Mouse (Mus musculus) testis, adult 2 months (tissue): ENCODE data around the gene Atg2a. TPM values are rescaled to one million over a fixed set of nuclear protein-coding genes. Genes with fewer than 3 reads are reported as not detected.
"Not testable (repeated sequence)": the region's sequence is repeated elsewhere in the genome, so short reads cannot be mapped to it uniquely, and the experiment has no call there.

ENCODE experiments used
- H3K27ac ChIP-seq: fragments of 200-500 bp; 2 replicates; pipeline ENCODE4 v1.5.1; 2012; ENCODE audit warnings: low read depth, low read length; ENCODE audit not compliant: control insufficient read depth, insufficient read depth
- H3K27me3 ChIP-seq: fragments of 200-500 bp; 2 replicates; pipeline ENCODE4 v1.6.1; 2012; ENCODE audit warnings: mild to moderate bottlenecking, low read length, moderate library complexity; ENCODE audit not compliant: control insufficient read depth, insufficient read depth
- H3K36me3 ChIP-seq: fragments of 200-500 bp; 2 replicates; pipeline ENCODE4 v1.6.1; 2012; ENCODE audit warnings: mild to moderate bottlenecking, low read length; ENCODE audit not compliant: control insufficient read depth, insufficient read depth
- H3K4me1 ChIP-seq: fragments of 200-500 bp; 2 replicates; pipeline ENCODE4 v1.6.1; 2012; ENCODE audit warnings: low read length; ENCODE audit not compliant: control insufficient read depth, insufficient read depth
- H3K4me3 ChIP-seq: fragments of 200-500 bp; 2 replicates; pipeline ENCODE4 v1.5.1; 2012; ENCODE audit warnings: low read depth, mild to moderate bottlenecking, low read length, moderate library complexity, mixed read lengths; ENCODE audit not compliant: control insufficient read depth
- CTCF ChIP-seq: fragments of 200-500 bp; IDR thresholded peaks from 2 replicates; pipeline ENCODE4 v1.5.1; 2012; ENCODE audit warnings: low read depth, mild to moderate bottlenecking, inconsistent platforms, low read length, moderate library complexity; ENCODE audit not compliant: control insufficient read depth, insufficient read depth, insufficient replicate concordance
- POLR2A ChIP-seq: fragments of 200-500 bp; IDR thresholded peaks from 2 replicates; pipeline ENCODE4 v1.6.1; 2012; ENCODE audit warnings: low read depth, mild to moderate bottlenecking, inconsistent platforms, low read length, moderate library complexity; ENCODE audit not compliant: control insufficient read depth
- polyA plus RNA-seq: library from polyadenylated mRNA; depleted of rRNA; stranded (reverse); fragments of >200 nt; gene quantifications from 2 replicates; pipeline ENCODE4 v1.2.3, GENCODE M21; 2012; rRNA removed

The Atg2a gene
- polyA plus RNA-seq, 1 experiment, result 40.5 TPM

- H3K4me3 ChIP-seq, result peak overlapping the region; percentile 89
- H3K27ac ChIP-seq, result peak overlapping the region; percentile 25; the same call in 1 of the 2 replicates
Measured at GRCm38 (mm10) chr19:6306586-6306985, 65.1 kb downstream of the Atg2a start.

GRCm38 (mm10) chr19:6307733-6308531 lies 66.5 kb downstream of the Atg2a start:
- Histone ChIP-seq H3K4me1 (peaks cover 9% of the 10 kb centered on the region), H3K27me3 (no peaks in the 10 kb centered on the region), H3K27ac (no peak overlapping the region), H3K36me3 (no peaks in the 10 kb centered on the region), H3K4me3 (no peak overlapping the region)
- TF ChIP-seq POLR2A (no peak), CTCF (no peak)

More at GRCm38 (mm10) chr19:6306586-6306985, 65.1 kb downstream of the Atg2a start:
- no peaks in the 10 kb centered on the region for H3K27me3 ChIP-seq
- peaks cover 9% of the 10 kb centered on the region for H3K4me1 ChIP-seq
- H3K36me3 ChIP-seq, result no peaks in the 10 kb centered on the region
- TF ChIP-seq CTCF (peak; percentile 77), POLR2A (no peak)

- Histone ChIP-seq H3K27me3 (no peaks in the 10 kb centered on the region), H3K36me3 (no peaks in the 10 kb centered on the region; the same call in 1 of the 2 replicates)
- no peak for TF ChIP-seq POLR2A
- TF ChIP-seq CTCF, result no peak
Measured at GRCm38 (mm10) chr19:6310181-6310580, 68.7 kb downstream of the Atg2a start.

DNA sequence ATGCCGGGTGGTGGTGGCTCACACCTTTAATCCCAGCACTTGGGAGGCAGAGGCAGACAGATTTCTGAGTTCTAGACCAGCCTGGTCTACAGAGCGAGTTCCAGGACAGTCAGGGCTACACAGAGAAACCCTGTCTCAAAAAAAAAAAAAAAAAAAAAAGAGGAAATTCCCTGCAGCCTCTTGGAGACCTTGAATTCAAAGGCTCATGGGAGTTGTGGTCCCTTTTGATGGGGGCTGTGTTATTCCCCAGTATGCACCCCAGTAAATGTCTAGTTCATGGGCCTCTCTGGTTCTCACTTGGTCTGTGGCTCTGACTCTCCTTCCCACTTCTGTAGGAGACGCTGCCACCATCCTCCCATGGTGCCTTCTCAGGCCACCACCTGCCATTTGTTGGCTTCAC lies 70.3 kb downstream of the Atg2a start:
- not testable (repeated sequence) for H3K27me3 ChIP-seq, H3K27ac ChIP-seq, H3K36me3 ChIP-seq, H3K4me3 ChIP-seq, H3K4me1 ChIP-seq

More at GRCm38 (mm10) chr19:6310181-6310580, 68.7 kb downstream of the Atg2a start:
- Histone ChIP-seq H3K4me1 (peaks cover 9% of the 10 kb centered on the region), H3K27ac (no peak overlapping the region), H3K4me3 (no peak overlapping the region)

Other genes starting within 250 kb of the Atg2a start
- 2.5 and 3.4 TPM in 2 replicates for gene Capn1, start 225.8 kb upstream of the Atg2a start, polyA plus RNA-seq
- gene Syvn1, start 195.1 kb upstream of the Atg2a start, polyA plus RNA-seq, result 30.5 and 33.3 TPM in 2 replicates
- gene Mrpl49, start 183.9 kb upstream of the Atg2a start, polyA plus RNA-seq, result 9.5 and 9.8 TPM in 2 replicates
- 605 and 748 TPM in 2 replicates for gene Fau, start 183.8 kb upstream of the Atg2a start, polyA plus RNA-seq
- 742 and 891 TPM in 2 replicates for gene Znhit2, start 180.5 kb upstream of the Atg2a start, polyA plus RNA-seq
- 26.0 and 26.5 TPM in 2 replicates for gene Tm7sf2, start 173.3 kb upstream of the Atg2a start, polyA plus RNA-seq
- gene Vps51, start 164.4 kb upstream of the Atg2a start, polyA plus RNA-seq, result 48.4 and 52.1 TPM in 2 replicates
- 190 and 219 TPM in 2 replicates for gene Tmem262, start 161.6 kb upstream of the Atg2a start, polyA plus RNA-seq
- gene Gm28374, start 159.4 kb upstream of the Atg2a start, polyA plus RNA-seq, result 3.5 and 5.6 TPM in 2 replicates
- 61.1 and 70.2 TPM in 2 replicates for gene Zfpl1, start 156.7 kb upstream of the Atg2a start, polyA plus RNA-seq
- 20.9 and 22.0 TPM in 2 replicates for gene Cdca5, start 156.7 kb upstream of the Atg2a start, polyA plus RNA-seq
- 78.6 and 90.7 TPM in 2 replicates for gene AC131692.1, start 147.2 kb upstream of the Atg2a start, polyA plus RNA-seq
- gene Naaladl1, start 135.9 kb upstream of the Atg2a start, polyA plus RNA-seq, result 4.0 TPM in 2 replicates
- 22.3 and 26.8 TPM in 2 replicates for gene Sac3d1, start 123.0 kb upstream of the Atg2a start, polyA plus RNA-seq
- 13.7 and 15.7 TPM in 2 replicates for gene Snx15, start 113.4 kb upstream of the Atg2a start, polyA plus RNA-seq
- 0.83 and 1.1 TPM in 2 replicates for gene Batf2, start 100.7 kb upstream of the Atg2a start, polyA plus RNA-seq
- gene Arl2, start 100.1 kb upstream of the Atg2a start, polyA plus RNA-seq, result 61.5 and 65.5 TPM in 2 replicates
- gene Majin, start 57.3 kb upstream of the Atg2a start, polyA plus RNA-seq, result 19.0 and 20.7 TPM in 2 replicates
- gene Gpha2, start 15.3 kb upstream of the Atg2a start, polyA plus RNA-seq, result 3.8 and 4.3 TPM in 2 replicates
- 4.6 TPM in 2 replicates for gene Ppp2r5b, start 5.8 kb upstream of the Atg2a start, polyA plus RNA-seq
- 521 and 642 TPM in 2 replicates for gene Ehd1, start 35.1 kb downstream of the Atg2a start, polyA plus RNA-seq
- gene Cdc42bpg, start 64.8 kb downstream of the Atg2a start, polyA plus RNA-seq, result 5.3 and 5.4 TPM in 2 replicates
- 24.6 and 24.8 TPM in 2 replicates for gene Men1, start 93.3 kb downstream of the Atg2a start, polyA plus RNA-seq
- gene Map4k2, start 99.5 kb downstream of the Atg2a start, polyA plus RNA-seq, result 21.4 and 24.8 TPM in 2 replicates
- gene Sf1, start 122.0 kb downstream of the Atg2a start, polyA plus RNA-seq, result 167 and 174 TPM in 2 replicates
- gene Pygm, start 142.7 kb downstream of the Atg2a start, polyA plus RNA-seq, result 6.9 and 7.6 TPM in 2 replicates
- gene Rasgrp2, start 157.7 kb downstream of the Atg2a start, polyA plus RNA-seq, result 8.2 and 8.4 TPM in 2 replicates
- 2.5 and 3.2 TPM in 2 replicates for gene Nrxn2, start 177.1 kb downstream of the Atg2a start, polyA plus RNA-seq